Mouse (Mus musculus) layer of hippocampus, postnatal 10 days (tissue): ENCODE measurements around the gene Cmtm1. TPM values are rescaled to one million over a fixed set of nuclear protein-coding genes. Genes with fewer than 3 reads are reported as not detected.

Experiments
- DNase-seq, 2 experiments: peaks; one replicate each; pipeline ENCODE4 v3.0.0; 2021; ENCODE audit warnings: low spot score in 2 of 2
- long read RNA-seq: library from polyadenylated mRNA; stranded (forward); transcript quantifications from one replicate; pipeline ENCODE4 v2.0.0, GENCODE M21; 2023
- total RNA-seq, 2 experiments: library from RNA; stranded (reverse); gene quantifications; 2 replicates each; pipeline ENCODE4 v1.2.3; 2021

Cmtm1 gene
- not detected for total RNA-seq
- long read RNA-seq: 0 reads

- peak; percentile 46 to 57 for DNase-seq
Measured at GRCm38 (mm10) chr8:104309441-104310155, at the start of gene Cmtm1, which contains the start of gene Gm45711. TSS of gene Cmtm1 (minus strand) at chr8:104310145. TSS of gene Gm45711 (minus strand) at chr8:104310081.

GRCm38 (mm10) chr8:104358637-104359036, 48.7 kb upstream of the Cmtm1 start:
- DNase-seq: no peak

- DNase-seq: no peak
Measured at GRCm38 (mm10) chr8:104354504-104354903, 44.6 kb upstream of the Cmtm1 start.

- no peak for DNase-seq
Measured at GRCm38 (mm10) chr8:104353186-104353585, 43.2 kb upstream of the Cmtm1 start.

- DNase-seq: no peak
Measured at GRCm38 (mm10) chr8:104350047-104350446, 40.1 kb upstream of the Cmtm1 start.

GRCm38 (mm10) chr8:104348971-104349370, 39.0 kb upstream of the Cmtm1 start:
- DNase-seq: no peak

GRCm38 (mm10) chr8:104346706-104347105, 36.8 kb upstream of the Cmtm1 start:
- no peak for DNase-seq

GRCm38 (mm10) chr8:104344622-104345021, 34.7 kb upstream of the Cmtm1 start:
- DNase-seq: no peak

- DNase-seq: peak; percentile 88 to 90
Measured at GRCm38 (mm10) chr8:104343957-104344356, 34.0 kb upstream of the Cmtm1 start.

GRCm38 (mm10) chr8:104342426-104342825, 32.5 kb upstream of the Cmtm1 start:
- DNase-seq: no peak

GRCm38 (mm10) chr8:104341678-104342077, 31.7 kb upstream of the Cmtm1 start:
- no peak for DNase-seq

- DNase-seq: peak; percentile 52 to 69
Measured at GRCm38 (mm10) chr8:104341106-104341561, 31.2 kb upstream of the Cmtm1 start.

- DNase-seq: peak; percentile 74 to 84
Measured at GRCm38 (mm10) chr8:104340233-104341105, 30.5 kb upstream of the Cmtm1 start.

GRCm38 (mm10) chr8:104339983-104340232, 30.0 kb upstream of the Cmtm1 start:
- no peak for DNase-seq

- no peak for DNase-seq
Measured at GRCm38 (mm10) chr8:104339229-104339982, 29.5 kb upstream of the Cmtm1 start, which contains the start of gene Cmtm3. TSS of gene Cmtm3 (plus strand) at chr8:104339410.

- no peak for DNase-seq
Measured at GRCm38 (mm10) chr8:104337890-104338289, 27.9 kb upstream of the Cmtm1 start.

GRCm38 (mm10) chr8:104336806-104337205, 26.9 kb upstream of the Cmtm1 start:
- DNase-seq: no peak

- DNase-seq: no peak
Measured at GRCm38 (mm10) chr8:104334196-104334595, 24.3 kb upstream of the Cmtm1 start.

GRCm38 (mm10) chr8:104333786-104334185, 23.8 kb upstream of the Cmtm1 start:
- DNase-seq: no peak

GRCm38 (mm10) chr8:104332665-104333631, 23.0 kb upstream of the Cmtm1 start:
- DNase-seq: no peak
